Mouse (Mus musculus): Measurements from ENCODE around the gene Rad51d. TPM values are rescaled to one million over a fixed set of nuclear protein-coding genes. Genes with fewer than 3 reads are reported as not detected.

Rad51d gene
- total RNA-seq (2023), result 10 to 100 TPM; 26.0 to 28.6 TPM

DNA sequence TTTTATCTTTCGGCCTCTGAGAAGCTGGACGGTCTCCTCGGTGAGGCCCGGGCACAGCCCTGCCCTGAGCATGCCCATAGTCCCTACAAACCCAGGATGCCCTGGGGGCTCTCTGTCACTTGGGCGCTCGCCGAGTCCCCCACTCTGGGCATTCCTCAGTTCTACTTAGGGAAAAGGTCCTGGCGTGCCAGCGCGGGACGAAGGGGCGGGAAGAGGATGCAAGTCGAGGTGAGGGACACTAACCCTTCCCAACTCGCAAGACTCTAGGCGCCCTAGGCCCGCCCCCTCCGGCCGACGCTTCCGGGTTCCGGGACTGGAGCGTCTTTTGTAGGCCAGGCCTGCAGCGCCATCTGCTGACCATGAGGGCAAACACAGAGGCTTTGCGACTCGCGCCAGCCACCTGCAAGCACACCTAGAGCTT lies at the start of gene Rad51d:
TSS of gene Rad51d (minus strand) at position 273 of the 421 bp plus-strand sequence.

DNA sequence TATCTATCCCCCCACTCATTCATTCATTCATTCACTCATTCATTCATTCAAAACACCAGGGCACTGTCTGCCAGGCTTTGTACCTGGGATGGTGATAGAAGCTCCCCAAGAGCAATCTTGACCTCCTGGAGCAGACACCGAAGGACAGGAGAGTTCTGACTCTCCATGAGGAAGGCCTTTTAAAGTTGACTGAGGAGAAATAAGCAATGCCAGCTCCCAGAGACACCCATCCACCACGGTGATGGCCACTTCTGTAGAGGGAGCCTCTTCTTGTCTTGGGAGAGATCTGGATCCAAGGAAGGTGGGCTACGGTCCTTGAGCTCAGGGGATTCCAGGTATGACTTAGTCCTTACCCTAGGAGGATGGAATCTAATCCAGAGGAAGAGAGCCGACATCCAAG lies 19.8 kb upstream of the Rad51d start, which contains the start of gene Unc45b:
TSS of gene Unc45b (plus strand) at position 301 of the 400 bp plus-strand sequence.

DNA sequence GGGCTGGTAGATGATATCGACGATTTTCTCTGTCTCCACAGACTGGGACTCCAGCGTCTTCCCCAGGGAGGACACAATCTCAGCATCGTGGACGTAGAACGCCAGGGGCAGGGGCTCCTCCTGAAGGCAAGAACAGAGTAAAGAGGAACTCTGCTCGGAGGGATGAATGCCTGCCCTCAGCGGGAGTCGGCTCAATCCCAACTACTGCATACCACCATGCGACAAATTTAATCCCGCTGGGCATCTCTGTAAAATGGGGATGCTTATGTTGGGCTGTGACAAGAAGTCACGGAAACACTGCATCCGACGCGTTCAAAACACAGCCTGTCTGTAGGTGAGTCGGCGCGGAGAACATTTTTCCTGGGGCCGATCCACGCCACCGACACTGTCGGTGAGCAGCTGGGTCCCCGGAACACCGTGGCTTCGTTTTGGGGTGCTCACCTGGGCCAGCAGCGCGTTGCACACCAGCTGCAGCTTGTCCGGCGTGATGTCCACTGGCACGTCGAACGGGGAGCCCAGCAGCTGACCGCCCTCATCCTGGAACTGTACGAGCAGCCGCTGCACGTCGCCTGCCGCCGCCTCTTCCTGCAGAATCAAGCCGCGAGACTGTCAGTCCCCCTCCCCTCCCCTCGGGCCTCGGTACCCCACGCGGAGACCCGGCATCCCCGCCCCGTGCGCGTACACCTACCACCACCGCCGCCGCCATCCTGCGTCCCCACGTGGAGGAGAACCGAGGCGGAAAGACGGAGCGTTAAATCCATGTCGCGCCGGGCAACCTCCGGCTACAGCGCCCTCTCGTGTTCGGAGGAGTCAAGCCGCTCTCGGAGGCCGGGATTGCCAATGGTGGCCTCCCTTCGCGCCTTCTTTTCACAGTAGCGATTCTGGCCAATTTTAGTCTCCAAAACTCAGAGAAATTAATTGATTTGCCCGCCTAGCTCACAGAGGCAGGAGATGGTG lies 17.5 kb upstream of the Rad51d start, which contains the start of gene Nle1:
TSS of gene Nle1 (minus strand) at position 761 of the 957 bp plus-strand sequence.

DNA sequence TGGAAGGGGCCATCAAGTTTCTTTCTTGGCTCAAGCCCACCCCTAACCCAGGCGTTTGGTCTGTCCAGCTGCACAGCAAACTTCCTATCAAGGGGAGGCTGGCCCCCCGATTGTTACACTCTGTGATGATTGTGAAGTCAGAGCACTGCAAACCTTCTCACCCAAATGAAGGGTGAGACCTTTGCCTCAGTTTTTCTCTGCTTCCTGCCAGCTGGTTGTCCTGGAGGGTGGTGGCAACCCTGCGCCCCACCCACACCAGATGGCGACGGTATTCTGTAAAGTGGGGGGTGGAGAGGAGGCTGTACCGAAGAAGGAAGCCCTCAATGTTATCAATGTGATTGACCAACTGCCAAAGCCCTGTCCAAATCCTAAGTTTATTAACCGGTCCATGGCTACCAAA lies 1.5 kb upstream of the Rad51d start, which contains the start of gene Fndc8:
TSS of gene Fndc8 (plus strand) at position 189 of the 400 bp plus-strand sequence.

DNA sequence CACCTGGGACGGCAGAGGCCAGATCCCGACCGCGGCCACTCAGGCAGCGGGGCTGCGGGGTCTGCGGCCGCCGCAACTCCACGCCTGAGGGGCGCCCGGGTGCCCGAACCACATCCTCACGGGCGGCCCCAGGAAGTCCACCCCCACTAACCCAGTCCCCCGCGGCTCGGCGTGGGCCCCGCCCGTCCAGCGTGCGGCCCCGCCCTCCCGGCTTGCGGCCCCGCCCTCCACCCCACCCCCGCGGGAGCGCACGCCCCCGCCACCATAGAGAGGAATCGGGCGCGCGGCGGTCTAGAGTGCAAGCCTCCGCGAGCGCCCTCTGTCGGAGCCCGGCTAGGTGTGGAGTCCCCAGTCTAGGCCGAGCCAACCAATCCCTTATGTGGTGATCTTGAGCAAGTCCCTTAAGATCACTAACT lies 19.4 kb downstream of the Rad51d start, which contains the start of gene Rffl:
TSS of gene Rffl (minus strand) at position 180 of the 416 bp plus-strand sequence.

Other genes with a start within 250 kb of the Rad51d start
- gene Cct6b, start 126.3 kb downstream of the Rad51d start, total RNA-seq (2023), result under 1 TPM; 0.30 to 0.78 TPM
- gene Zfp830, start 126.3 kb downstream of the Rad51d start, total RNA-seq (2023), result 10 to 100 TPM; 37.0 to 44.1 TPM
- 10 to 100 TPM; 29.8 to 35.5 TPM for gene Lig3, start 109.5 kb downstream of the Rad51d start, total RNA-seq (2023)
- 10 to 100 TPM; 24.2 to 24.5 TPM for gene Rffl, start 19.4 kb downstream of the Rad51d start, total RNA-seq (2023)
- not detected for gene Fndc8, start 1.5 kb upstream of the Rad51d start, total RNA-seq (2023)
- 10 to 100 TPM; 64.0 to 79.8 TPM for gene Nle1, start 17.8 kb upstream of the Rad51d start, total RNA-seq (2023)
- not detected for gene Unc45b, start 19.9 kb upstream of the Rad51d start, total RNA-seq (2023)
- gene Slfn5, start 60.7 kb upstream of the Rad51d start, total RNA-seq (2023), result 10 to 100 TPM; 15.7 to 28.6 TPM
- gene Slfn9, start 101.2 kb upstream of the Rad51d start, total RNA-seq (2023), result 10 to 100 TPM; 18.8 to 32.2 TPM
- 10 to 100 TPM; 42.6 to 59.3 TPM for gene Slfn8, start 130.2 kb upstream of the Rad51d start, total RNA-seq (2023)
- gene Slfn2, start 174.5 kb upstream of the Rad51d start, total RNA-seq (2023), result 100 to 1,000 TPM; 130 to 144 TPM
- gene Slfn1, start 226.2 kb upstream of the Rad51d start, total RNA-seq (2023), result 1 to 10 TPM in 1 of 2 experiments, under 1 TPM in 1; 0.98 to 1.1 TPM